Mouse (Mus musculus) spleen, postnatal 36 days (tissue): ENCODE data around the gene Tmem50a.

Experiments used
- DNase-seq, 2 experiments: peaks; one replicate each; pipeline ENCODE4 v3.0.0; 2022; ENCODE audit warnings: low spot score in 2 of 2, mixed read lengths in 1 of 2

Gene Tmem50a

DNA sequence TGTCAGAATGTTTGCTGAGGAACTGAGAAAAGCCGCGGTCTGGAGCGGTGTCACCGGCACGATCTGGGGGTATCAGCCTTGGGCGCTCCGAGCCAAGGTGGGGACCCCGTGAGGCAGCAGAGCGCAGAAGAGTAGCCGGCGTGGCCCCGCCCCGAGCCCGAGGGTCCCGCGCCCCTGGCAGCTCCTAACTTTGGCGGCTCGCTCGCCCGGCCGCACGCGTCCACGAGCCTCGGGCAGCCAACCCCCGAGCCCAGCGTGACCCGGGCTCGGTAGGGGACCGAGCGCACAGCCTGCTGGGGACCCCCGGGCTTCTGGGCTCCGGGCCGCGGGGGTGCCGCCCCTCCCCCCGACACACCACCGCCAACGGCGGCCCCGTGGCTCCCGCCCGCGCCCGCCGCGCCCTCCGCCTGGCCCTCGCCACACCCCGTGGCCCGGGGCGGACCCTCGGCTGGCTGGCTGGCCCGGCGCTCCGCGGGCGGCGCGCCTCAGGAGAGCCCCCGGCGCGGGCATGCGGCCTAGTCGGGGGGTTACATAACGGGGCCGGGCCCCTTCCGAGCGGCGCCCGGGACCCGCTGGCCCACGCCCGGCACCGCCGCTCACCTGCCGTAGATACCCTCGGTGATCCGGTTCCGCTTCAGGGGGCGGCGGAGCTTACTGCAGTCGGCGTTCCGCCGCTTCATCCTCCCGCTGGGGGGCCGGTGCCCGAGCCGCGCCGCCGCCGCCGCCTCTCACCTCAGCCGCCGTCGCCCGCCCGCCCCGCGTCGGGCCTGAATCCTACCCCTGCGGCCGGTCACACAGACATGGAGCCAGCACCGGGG, 62.2 kb downstream of the Tmem50a start:
- DNase-seq = peak; percentile 45 to 48

DNA sequence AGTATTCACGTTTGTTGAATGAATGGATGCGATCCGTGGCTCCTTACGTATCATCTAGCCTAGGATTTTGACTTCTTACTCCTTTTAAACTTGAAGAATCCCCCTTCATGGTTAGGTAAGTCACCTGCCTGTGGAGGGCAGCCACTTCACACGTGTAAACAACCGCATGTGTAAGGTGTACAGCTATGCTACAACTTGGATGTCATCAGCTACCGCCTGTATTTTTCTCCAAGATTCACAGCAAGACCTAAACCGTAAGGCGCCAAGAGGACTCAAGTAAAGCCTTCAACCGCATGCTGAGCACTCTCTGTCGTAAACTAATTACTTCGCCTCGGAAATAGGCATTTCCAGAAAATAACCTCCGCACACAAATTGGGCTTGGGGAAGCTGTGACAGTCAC, 62.9 kb downstream of the Tmem50a start:
- DNase-seq = no peak

DNA sequence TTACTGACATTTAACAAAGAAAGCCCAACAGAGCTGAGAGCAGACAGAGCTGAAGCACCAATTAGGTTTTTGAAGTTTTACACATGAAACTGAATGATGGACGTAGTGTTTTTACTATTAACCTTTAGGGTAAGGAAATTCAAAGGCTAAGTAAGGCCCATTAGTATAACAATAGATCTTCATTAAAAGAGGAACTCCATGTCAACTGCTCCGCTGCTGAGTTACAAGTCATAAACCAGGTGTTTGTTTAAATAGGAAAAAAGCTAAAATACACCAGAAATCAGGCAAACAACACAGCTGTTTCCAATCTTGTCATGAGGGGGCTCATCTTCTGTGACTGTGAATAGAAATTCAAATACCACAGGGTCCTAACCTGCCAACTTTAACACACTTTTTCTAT, 63.6 kb downstream of the Tmem50a start:
- DNase-seq = no peak

DNA sequence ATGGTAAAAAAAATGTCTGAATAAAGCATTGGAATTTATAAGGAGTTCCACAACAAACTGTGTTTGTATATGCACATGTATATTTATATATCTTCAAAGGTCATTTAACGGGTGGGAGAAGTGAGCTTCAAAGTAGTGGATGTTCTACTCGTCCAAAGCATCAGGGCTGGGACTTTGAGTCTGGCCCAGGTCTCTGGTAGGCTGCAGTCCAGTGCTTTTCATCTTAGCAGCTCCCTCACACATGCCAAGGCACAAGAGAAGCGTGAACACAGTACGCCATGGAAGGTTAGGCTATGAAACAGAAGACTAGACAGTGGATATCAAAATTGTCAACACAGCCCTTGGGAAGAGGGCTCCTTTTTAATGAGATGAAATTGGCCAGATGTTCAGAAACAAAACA, 64.3 kb downstream of the Tmem50a start:
- no peak for DNase-seq
